Mouse (Mus musculus) lung, embryonic 14.5 days (tissue): ENCODE data around the gene E130114P18Rik. TPM values are rescaled to one million over a fixed set of nuclear protein-coding genes. Genes with fewer than 3 reads are reported as not detected.

Experiments used
- ATAC-seq: fragments of 200-750 bp; cut with Nextera tagmentation; 2 replicates; pipeline ENCODE4 v1.8.0; 2017; ENCODE audit warnings: mild to moderate bottlenecking, moderate TSS enrichment, moderate library complexity; ENCODE audit not compliant: insufficient read depth
- DNase-seq: peaks from one replicate; pipeline ENCODE4 v3.0.0-alpha.2; 2015
- H3K27ac ChIP-seq: fragments of 300-500 bp; sonication (generic); 2 replicates; pipeline ENCODE4 v1.5.1; 2014; ENCODE audit warnings: low read depth, mild to moderate bottlenecking, moderate library complexity
- H3K27me3 ChIP-seq: fragments of 300-500 bp; sonication (generic); 2 replicates; pipeline ENCODE4 v1.6.1; 2014; ENCODE audit warnings: low read length, control low read depth; ENCODE audit not compliant: insufficient read depth
- H3K36me3 ChIP-seq: fragments of 300-500 bp; sonication (generic); 2 replicates; pipeline ENCODE4 v1.6.1; 2014; ENCODE audit warnings: control low read depth; ENCODE audit not compliant: insufficient read depth
- H3K4me1 ChIP-seq: fragments of 300-500 bp; sonication (generic); 2 replicates; pipeline ENCODE4 v1.6.1; 2014; ENCODE audit warnings: antibody characterized with exemption, control low read depth; ENCODE audit not compliant: insufficient read depth
- H3K4me2 ChIP-seq: fragments of 300-500 bp; sonication (generic); 2 replicates; pipeline ENCODE4 v1.6.1; 2014; ENCODE audit warnings: mild to moderate bottlenecking
- H3K4me3 ChIP-seq: fragments of 300-500 bp; sonication (generic); 2 replicates; pipeline ENCODE4 v1.5.1; 2014; ENCODE audit warnings: low read depth, low read length
- H3K9ac ChIP-seq: fragments of 300-500 bp; sonication (generic); 2 replicates; pipeline ENCODE4 v1.6.1; 2014
- H3K9me3 ChIP-seq: fragments of 300-500 bp; sonication (generic); 2 replicates; pipeline ENCODE4 v1.6.1; 2016; ENCODE audit warnings: low read depth, low read length, control low read depth
- CTCF ChIP-seq: IDR thresholded peaks from 2 replicates; pipeline ENCODE4 v1.5.1; 2016; ENCODE audit warnings: antibody characterized with exemption, low read depth
- WGBS: fragments of 180-500 bp; shearing (Covaris S2); extraction: QIAGEN DNeasy Blood & Tissue Kit; methylation state at CpG from one replicate; pipeline ENCODE4 v1.1.7; 2014; 5-methylcytosine and 5-hydroxymethylcytosine counted together
- polyA plus RNA-seq: library from polyadenylated mRNA; unstranded; fragments of >200 nt; fragmentation: Nextera tagmentation; extraction: Ambion mirVana; gene quantifications from 2 replicates; pipeline ENCODE4 v1.2.1, GENCODE M21; 2014

Gene E130114P18Rik
- polyA plus RNA-seq, 1 experiment from 2014 or later, result 0.84 TPM

- H3K27ac ChIP-seq, result no peak overlapping the region
- ATAC-seq (peak; percentile 65; the same call in 1 of the 2 replicates), DNase-seq (peak; percentile 41)
- H3K9me3 ChIP-seq, result no peaks in the 10 kb centered on the region
- WGBS, result 47% methylated on average over 15 of the region's 15 CpGs
- peaks cover 7% of the 10 kb centered on the region; the same call in 1 of the 2 replicates for H3K4me1 ChIP-seq
- H3K4me3 ChIP-seq, result no peak overlapping the region
- no peaks in the 10 kb centered on the region for H3K36me3 ChIP-seq
- H3K4me2 ChIP-seq, result no peak overlapping the region
- H3K27me3 ChIP-seq, result no peaks in the 10 kb centered on the region
- H3K9ac ChIP-seq, result no peak overlapping the region
- no peak for TF ChIP-seq CTCF
These were observed 159.1 kb downstream of the E130114P18Rik start for GRCm38 (mm10) chr4:97618668-97619373.

- Histone ChIP-seq H3K27me3 (no peaks in the 10 kb centered on the region), H3K4me1 (peaks cover 16% of the 10 kb centered on the region), H3K4me2 (no peak overlapping the region), H3K27ac (no peak overlapping the region), H3K36me3 (no peaks in the 10 kb centered on the region), H3K4me3 (no peak overlapping the region), H3K9me3 (no peaks in the 10 kb centered on the region), H3K9ac (no peak overlapping the region)
- no peak for TF ChIP-seq CTCF
- ATAC-seq, result no peak
- no peak for DNase-seq
- WGBS, result 63% methylated on average over 3 of the region's 3 CpGs
These were observed 162.8 kb downstream of the E130114P18Rik start for GRCm38 (mm10) chr4:97615031-97615430.

GRCm38 (mm10) chr4:97611251-97611847 lies 166.5 kb downstream of the E130114P18Rik start:
- Histone ChIP-seq H3K27me3 (no peaks in the 10 kb centered on the region), H3K9me3 (no peaks in the 10 kb centered on the region), H3K27ac (peak overlapping the region; percentile 19; the same call in 1 of the 2 replicates), H3K4me1 (peaks cover 22% of the 10 kb centered on the region), H3K4me3 (no peak overlapping the region), H3K36me3 (no peaks in the 10 kb centered on the region), H3K9ac (no peak overlapping the region), H3K4me2 (0 out of 2 replicates have a peak overlapping the region, but pooled peaks have one; percentile 1)
- DNase-seq (peak; percentile 89), ATAC-seq (peak; percentile 88)
- 29% methylated on average over 11 of the region's 11 CpGs for WGBS
- no peak for TF ChIP-seq CTCF

GRCm38 (mm10) chr4:97609831-97610727 lies 167.8 kb downstream of the E130114P18Rik start:
- ATAC-seq, result no peak
- H3K27me3 ChIP-seq, result no peaks in the 10 kb centered on the region

GRCm38 (mm10) chr4:97609329-97609728 lies 168.5 kb downstream of the E130114P18Rik start:
- H3K27ac ChIP-seq, result no peak overlapping the region
- WGBS, result 67% methylated on average over 4 of the region's 4 CpGs
- H3K9ac ChIP-seq, result no peak overlapping the region
- H3K4me1 ChIP-seq, result peaks cover 23% of the 10 kb centered on the region
- TF ChIP-seq CTCF, result no peak
- no peak overlapping the region for H3K4me2 ChIP-seq
- no peak for DNase-seq
- H3K4me3 ChIP-seq, result no peak overlapping the region
- H3K9me3 ChIP-seq, result no peaks in the 10 kb centered on the region
- no peaks in the 10 kb centered on the region for H3K27me3 ChIP-seq
- no peaks in the 10 kb centered on the region for H3K36me3 ChIP-seq
- ATAC-seq, result no peak

More at GRCm38 (mm10) chr4:97609831-97610727, 167.8 kb downstream of the E130114P18Rik start:
- Histone ChIP-seq H3K4me2 (no peak overlapping the region), H3K4me1 (peaks cover 23% of the 10 kb centered on the region), H3K9ac (no peak overlapping the region), H3K4me3 (no peak overlapping the region), H3K27ac (no peak overlapping the region), H3K9me3 (no peaks in the 10 kb centered on the region), H3K36me3 (no peaks in the 10 kb centered on the region)
- 34% methylated on average over 10 of the region's 10 CpGs for WGBS
- DNase-seq, result no peak
- TF ChIP-seq CTCF, result no peak

GRCm38 (mm10) chr4:97608728-97609127 lies 169.2 kb downstream of the E130114P18Rik start:
- WGBS, result 85% methylated on average over 8 of the region's 8 CpGs
- Histone ChIP-seq H3K9ac (no peak overlapping the region), H3K4me3 (no peak overlapping the region), H3K4me1 (peaks cover 23% of the 10 kb centered on the region), H3K27ac (no peak overlapping the region), H3K36me3 (no peaks in the 10 kb centered on the region), H3K4me2 (no peak overlapping the region), H3K9me3 (no peaks in the 10 kb centered on the region), H3K27me3 (no peaks in the 10 kb centered on the region)
- DNase-seq (no peak), ATAC-seq (no peak)
- TF ChIP-seq CTCF, result no peak

GRCm38 (mm10) chr4:97608134-97608533 lies 169.7 kb downstream of the E130114P18Rik start:
- H3K4me3 ChIP-seq, result no peak overlapping the region
- no peak for DNase-seq
- H3K4me2 ChIP-seq, result no peak overlapping the region
- TF ChIP-seq CTCF, result no peak
- no peaks in the 10 kb centered on the region for H3K9me3 ChIP-seq
- WGBS, result 75% methylated on average over 3 of the region's 3 CpGs
- H3K9ac ChIP-seq, result no peak overlapping the region
- H3K36me3 ChIP-seq, result no peaks in the 10 kb centered on the region
- H3K27me3 ChIP-seq, result no peaks in the 10 kb centered on the region
- no peak overlapping the region for H3K27ac ChIP-seq
- peaks cover 23% of the 10 kb centered on the region for H3K4me1 ChIP-seq
- no peak for ATAC-seq
